Mouse (Mus musculus) thymus, postnatal 4 days (tissue): ENCODE data around the gene Zfp423.

ENCODE experiments used
- DNase-seq: peaks from one replicate; pipeline ENCODE4 v3.0.0; 2021

Gene Zfp423

DNA sequence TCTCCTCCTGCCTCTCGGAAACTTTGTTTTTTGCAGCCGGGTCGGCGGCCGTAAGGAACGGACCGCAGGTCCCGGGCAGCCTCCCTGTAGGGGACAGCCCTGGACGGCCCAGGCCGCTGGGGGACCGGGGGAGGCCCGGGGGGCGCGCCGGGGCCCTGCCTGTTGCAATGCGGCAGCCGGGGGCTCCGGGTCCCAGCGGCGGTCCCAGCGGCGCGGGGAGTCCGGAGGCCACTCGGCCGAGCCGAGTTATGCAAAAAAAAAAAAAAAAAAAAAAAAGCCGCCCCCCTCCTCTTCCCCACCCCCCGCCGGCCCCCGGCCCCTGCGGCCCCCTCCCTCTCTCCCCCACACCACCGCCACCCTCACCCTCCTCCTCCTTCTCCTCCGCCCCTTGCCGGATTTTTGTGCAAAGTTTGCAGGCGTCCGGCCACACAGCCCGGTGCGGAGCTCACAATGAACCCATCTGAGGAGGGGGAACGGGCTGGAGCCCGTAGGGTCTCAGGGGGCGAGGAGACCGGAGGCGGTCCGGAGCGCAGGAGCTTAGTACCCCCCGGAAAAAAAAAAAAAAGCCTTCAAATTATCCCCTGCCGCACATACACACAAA, at the start of gene Zfp423:
Gene Zfp423 (minus strand): TSS at position 276 of the 601 bp plus-strand sequence.
- peak; percentile 13 for DNase-seq

DNA sequence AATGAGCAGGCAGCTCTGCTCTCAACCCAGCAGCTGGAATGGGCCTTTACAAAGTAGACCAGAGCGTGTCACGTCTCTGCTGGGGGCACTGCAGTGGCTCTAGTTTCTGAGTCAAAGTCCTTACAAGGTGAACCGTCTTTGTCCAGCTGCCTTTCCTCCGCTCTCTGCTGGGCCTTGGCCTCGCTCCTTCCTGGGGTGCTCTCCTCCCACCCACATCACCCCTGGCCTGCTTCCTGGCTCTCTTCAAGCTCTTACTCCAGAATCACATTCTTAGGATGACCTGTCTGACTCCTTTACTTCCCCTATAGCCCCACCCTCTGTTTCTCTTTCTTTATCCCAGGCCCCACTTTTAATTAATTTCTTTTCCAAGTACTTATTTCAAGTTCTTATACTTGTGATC, 47.4 kb upstream of the Zfp423 start:
- DNase-seq: no peak

GRCm38 (mm10) chr8:87984778-87985177, 25.4 kb upstream of the Zfp423 start:
- DNase-seq: no peak

- DNase-seq: no peak
Observed at GRCm38 (mm10) chr8:87984032-87984431, 24.6 kb upstream of the Zfp423 start.

DNA sequence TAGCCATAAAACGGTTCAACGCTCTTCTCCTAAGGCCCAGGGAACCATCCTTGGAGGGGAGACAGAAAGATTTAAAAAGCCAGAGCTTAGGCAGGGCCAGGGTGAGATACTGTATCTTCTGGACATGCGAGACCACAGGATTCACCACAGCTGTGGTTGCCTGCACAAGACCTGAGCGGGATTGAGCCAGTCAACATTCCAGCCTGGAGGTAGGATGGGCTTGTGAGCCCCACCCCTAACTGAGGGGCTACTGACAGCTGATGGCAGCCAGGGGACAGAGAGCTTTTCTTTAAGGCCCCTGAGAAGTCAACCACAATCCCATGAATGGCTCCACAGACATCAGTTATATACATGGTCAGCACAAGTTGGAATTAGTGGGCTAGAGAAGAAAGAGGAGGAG, 23.5 kb upstream of the Zfp423 start:
- no peak for DNase-seq

DNA sequence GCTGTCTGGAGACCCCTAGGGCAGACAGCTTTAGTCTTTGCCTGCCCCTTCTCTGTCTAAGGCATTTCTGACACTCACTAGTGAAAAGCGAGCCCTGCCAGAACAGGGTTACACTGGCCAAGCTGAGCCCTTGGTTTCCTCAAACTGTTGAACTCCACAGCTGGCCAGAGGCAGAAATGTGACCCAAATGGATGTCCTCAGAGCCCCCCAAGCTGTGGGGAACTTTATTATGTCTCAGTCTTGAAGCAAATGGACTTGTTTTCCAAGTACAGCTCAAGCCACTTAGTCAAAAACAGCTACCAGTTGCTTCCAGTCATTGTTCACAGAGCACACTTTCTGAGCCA, 16.0 kb upstream of the Zfp423 start:
- DNase-seq: no peak

DNA sequence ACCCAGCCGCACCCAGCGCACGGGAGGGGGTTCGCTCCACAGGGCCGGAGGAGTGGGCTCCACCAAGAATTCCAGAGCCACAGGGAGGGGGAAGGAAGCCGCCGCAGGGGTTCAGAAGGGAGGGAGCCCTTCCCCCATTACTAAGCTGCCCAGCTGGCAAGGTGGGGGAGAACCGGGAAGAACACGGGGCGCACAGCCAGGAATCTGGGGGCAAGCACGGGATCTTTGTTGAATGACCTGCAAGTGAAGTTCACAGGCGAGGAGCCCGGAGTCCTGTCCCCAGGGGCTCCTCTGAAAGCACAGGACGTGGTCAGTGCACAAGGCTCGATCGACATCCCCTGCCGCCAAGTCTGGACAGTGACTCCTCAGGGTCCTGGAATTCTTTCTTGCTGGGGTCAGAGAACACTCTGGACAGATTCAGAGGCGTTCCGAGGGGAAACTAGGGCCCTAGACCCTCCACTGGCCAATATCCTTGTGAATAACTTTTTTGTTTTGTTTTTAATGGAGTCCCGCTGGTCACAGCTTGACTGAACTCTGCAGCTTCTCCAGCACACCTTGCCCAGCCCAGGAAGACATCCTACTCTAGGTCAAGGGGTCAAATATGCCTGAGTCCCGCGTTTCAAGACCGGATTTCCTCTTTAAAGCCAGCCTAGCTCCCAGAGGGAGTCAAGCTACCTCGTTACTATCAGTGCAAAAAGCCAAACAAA, 15.5 kb upstream of the Zfp423 start:
- no peak for DNase-seq

DNA sequence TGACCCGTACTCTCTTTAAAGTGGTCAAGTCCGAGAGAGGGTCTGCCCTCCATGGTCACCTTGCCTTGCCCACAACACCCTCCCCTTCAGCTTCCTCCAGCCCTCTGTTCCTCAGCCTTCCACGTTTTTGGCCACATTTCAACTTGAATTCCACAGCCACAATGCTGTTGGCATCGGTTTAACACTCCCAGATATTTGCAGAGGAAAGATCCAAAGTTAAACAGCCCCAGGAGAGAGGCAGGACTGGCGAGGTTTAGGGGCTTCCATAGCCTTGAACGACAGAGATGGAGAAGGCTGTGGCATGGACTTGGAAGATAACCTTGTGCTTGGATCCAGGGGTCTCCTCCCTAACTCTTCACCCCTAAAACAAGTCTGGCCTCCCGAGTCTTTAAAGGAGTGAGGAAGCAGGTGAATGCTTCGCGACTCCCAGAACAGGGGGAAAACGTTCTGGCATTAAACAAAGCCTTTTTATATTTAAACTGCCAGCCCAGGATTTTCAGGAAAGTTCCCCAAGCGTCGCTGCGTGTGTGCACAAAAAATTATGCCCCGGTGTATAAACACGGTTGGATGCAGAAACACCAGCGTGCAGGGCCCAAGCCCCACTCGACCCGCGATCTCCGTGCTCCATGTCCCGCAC, 14.8 kb upstream of the Zfp423 start:
- DNase-seq: no peak

DNA sequence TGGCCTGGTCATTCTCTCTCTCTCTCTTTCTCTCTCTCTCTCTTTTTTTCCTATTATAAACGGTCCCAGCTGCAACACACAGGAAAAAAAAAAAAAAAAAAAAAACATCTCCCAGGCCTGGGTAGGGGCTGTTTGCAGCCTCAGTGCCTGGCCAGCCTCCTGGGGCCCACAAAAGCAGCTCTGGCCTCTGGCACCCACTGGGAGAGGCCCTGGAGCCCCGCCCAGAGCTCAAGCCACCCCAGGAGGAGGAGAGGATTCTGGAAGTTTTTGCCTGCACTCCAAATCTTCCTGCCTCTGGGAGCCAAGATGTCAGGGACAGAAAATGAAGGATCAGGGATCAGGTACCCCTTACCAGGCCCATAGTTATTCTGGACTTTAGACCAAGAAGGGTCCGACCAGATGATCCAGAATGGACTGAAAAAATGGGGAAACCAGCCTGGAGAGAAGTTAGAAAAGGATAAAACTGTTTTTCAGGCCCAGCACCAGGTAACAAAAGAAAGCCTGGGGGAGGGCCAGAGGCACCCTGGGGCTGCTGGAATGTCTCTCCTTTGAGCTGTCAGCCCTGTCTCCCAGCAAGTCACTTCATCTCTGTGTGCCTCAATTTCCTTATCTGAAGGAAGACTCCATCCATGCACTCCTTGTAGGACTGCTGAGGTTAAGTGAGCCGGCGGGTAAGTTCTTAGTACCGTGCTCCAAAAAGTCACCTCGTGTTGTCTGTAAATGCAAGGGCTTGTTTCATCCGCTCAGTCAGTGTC, 8.6 kb upstream of the Zfp423 start:
- no peak for DNase-seq

GRCm38 (mm10) chr8:87967057-87967820, 7.8 kb upstream of the Zfp423 start:
- DNase-seq: no peak

DNA sequence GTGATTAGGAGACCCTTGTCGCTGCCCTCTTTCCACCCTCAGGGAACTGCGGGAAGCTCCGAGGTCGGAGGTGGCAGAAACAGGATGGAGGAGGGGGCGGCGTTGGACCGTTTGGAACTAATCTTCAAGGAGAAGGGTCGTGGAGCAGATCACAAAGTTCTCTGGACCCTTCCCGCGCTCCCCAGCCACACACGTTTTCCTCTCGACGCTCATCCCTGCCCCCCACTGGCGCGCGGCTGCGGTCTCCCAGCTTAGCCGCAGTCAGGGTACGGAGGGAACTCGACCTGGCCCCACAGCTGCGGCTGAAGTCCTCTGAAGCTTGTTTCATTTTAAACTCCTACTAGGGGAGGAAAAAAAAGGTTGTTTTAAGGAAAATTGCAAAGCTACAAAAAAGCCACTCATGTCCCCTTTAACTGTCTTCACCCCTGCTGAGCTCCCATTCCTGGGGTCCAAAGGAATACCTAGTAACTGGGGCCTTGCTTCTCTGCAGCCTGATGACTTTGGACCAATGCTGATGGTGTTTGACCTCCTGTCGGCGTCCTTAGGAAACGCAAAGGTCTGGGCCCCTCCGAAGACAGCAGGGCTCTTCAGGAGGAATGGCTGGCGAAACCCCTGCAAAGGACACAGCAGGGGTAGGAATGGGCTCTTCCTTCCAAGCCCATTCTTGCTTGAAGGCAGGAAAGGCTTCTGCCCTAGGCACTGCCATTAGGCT, 3.3 kb upstream of the Zfp423 start:
- DNase-seq: peak; percentile 14

DNA sequence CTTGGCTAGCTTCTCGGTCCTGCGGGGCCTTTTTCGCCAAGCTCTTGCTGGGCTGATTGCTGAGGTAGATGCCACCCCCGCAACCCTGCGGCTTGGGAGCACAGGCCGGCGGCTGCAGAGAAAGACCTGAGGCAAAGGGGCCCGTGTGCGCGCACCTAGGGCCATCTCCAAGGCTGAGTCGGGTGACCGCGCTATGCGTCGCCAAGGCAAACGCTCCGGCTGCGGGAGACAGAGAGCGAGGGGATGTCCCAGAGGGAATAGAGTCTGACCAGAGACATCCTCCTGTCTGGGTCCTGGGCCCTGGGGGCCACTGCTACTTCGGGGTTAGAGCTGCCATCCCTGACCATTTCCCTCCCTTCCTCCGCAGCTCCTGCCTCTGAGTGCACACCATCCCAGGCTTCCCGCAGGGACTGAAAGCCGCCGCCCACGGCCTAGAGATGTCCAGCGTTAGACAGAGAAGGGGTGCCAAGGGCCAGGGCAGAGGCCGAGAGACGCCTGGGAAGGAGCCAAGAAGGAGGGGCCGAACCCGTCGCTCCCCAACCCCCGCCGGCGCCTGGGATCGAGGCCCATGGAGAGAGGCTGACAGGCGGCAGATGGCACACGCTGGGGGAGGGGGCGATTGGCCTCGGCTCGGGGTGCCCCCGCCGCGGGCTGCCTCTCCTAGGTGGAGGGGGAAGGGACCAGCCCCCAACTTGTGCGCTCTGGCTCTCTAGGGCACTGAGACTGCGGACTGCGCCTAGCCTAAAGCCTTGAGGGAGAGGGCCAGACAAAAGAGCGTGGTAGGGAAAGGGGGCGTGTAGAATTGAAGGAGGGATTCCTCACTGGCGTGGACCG, 2.5 kb upstream of the Zfp423 start:
- peak; percentile 16 for DNase-seq

DNA sequence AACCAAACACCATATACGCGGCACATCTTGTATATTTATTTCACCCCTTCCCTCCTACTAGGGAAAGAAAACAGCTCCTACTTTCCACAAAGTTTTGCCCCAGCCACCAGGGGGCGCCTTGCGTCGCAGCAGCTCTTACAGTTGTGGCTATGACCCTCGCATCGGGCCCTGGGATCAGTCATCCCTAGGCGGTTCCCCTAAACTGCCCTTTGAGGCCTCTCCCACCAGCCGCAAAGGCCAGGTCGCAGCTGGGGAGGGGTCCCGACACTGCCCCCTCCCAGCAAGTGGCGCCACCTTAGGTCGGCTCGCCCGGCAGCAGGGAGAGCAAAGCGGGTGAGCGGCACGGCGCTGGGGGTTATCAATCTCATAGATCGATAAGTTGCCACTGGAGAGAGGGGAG, 1.7 kb upstream of the Zfp423 start:
- DNase-seq: peak; percentile 63

GRCm38 (mm10) chr8:87960061-87960749, 810 bp upstream of the Zfp423 start:
- peak; percentile 19 for DNase-seq

GRCm38 (mm10) chr8:87958451-87959319, 710 bp downstream of the Zfp423 start:
- peak; percentile 58 for DNase-seq

- DNase-seq: no peak
Observed at GRCm38 (mm10) chr8:87957871-87958450, 1.4 kb downstream of the Zfp423 start.

DNA sequence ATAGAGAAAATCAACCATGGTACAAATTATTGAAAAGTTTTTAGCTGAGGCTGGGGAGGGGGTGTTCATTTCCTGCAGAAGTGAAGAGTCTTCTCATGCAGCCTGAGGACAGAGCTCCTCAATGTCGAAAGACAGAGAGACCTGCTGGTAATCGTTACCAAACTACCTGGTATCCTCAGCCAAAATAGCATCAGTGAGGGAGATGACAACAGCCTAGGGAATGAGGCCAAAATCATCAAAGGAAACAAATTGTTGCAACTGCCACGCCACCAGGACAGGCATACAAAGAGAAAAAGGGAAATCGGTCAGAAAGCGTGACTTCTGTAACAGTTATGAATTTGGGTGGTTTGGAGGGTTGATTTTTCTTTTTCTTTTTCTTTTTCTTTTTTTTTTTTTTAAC, 3.4 kb downstream of the Zfp423 start:
- no peak for DNase-seq

- DNase-seq: no peak
Observed at GRCm38 (mm10) chr8:87953473-87953872, 5.9 kb downstream of the Zfp423 start.

GRCm38 (mm10) chr8:87952298-87952697, 7.1 kb downstream of the Zfp423 start:
- no peak for DNase-seq
